Mouse (Mus musculus): ENCODE measurements at regions not wholly inside any gene's neighbourhood (a gene's known extent, or its start where the extent isn't known, plus 50 kb on each side); places are given as distances from the start of the nearest gene placed in this dataset.
"Not testable (repeated sequence)": the region's sequence is repeated elsewhere in the genome, so short reads cannot be mapped to it uniquely, and the experiment has no call there.

- no peak for DNase-seq (ENCODE audit: low spot score in 2 of 2)
These were observed 1642.1 kb upstream of the Cdh6 start for GRCm38 (mm10) chr15:14815556-14815955.

- DNase-seq (ENCODE audit: low spot score in 2 of 2) = no peak
These were observed 1633.4 kb upstream of the Cdh6 start for GRCm38 (mm10) chr15:14806849-14807248.

GRCm38 (mm10) chr15:14795221-14795620, 1621.7 kb upstream of the Cdh6 start:
- DNase-seq (ENCODE audit: low spot score in 2 of 2) = peak in 1 of 2 experiments; percentile 3

DNA sequence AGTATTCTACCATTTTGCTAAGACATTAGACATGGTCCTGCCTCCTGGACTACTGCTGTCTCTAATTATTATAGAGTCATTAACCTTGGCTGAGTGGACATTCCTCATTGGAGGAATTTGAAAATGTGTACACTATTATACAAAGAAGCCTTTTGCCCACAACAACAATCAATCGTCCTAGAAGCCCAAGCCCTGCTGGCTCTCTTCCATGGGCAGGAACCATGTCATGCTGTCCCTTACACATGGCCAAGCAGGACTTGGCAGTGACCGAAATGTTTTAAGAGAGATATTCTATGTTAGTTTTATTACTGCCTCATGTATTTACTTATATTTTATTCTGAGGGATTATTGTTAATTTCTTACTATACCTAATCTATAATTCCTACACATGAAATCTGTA, 1607.3 kb upstream of the Cdh6 start:
- no peak for DNase-seq (ENCODE audit: low spot score in 2 of 2)

- DNase-seq (ENCODE audit: low spot score in 2 of 2) = no peak
These were observed 1568.3 kb upstream of the Cdh6 start for GRCm38 (mm10) chr15:14741733-14742132.

GRCm38 (mm10) chr15:14697925-14698324, 1524.5 kb upstream of the Cdh6 start:
- DNase-seq (ENCODE audit: low spot score in 2 of 2) = not testable (repeated sequence)

GRCm38 (mm10) chr15:14696481-14696880, 1523.0 kb upstream of the Cdh6 start:
- DNase-seq (ENCODE audit: low spot score in 2 of 2) = no peak

GRCm38 (mm10) chr15:14689141-14689540, 1515.7 kb upstream of the Cdh6 start:
- DNase-seq (ENCODE audit: low spot score in 2 of 2) = no peak

GRCm38 (mm10) chr15:14642291-14642690, 1468.8 kb upstream of the Cdh6 start:
- no peak for DNase-seq (ENCODE audit: low spot score in 2 of 2)

- DNase-seq (ENCODE audit: low spot score in 2 of 2) = peak in 1 of 2 experiments; percentile 29
These were observed 1455.0 kb upstream of the Cdh6 start for GRCm38 (mm10) chr15:14628523-14628922.

- no peak for DNase-seq (ENCODE audit: low spot score in 2 of 2)
These were observed 1433.2 kb upstream of the Cdh6 start for GRCm38 (mm10) chr15:14606691-14607090.

Small RNA genes in the stretch of these regions (microRNA-seq; reads per million reads assigned to microRNA genes)
- 0 reads per million in 2 experiments for gene Gm24080
